Mouse (Mus musculus) olfactory bulb, adult 2 months (tissue): Measurements from ENCODE around the gene Cabcoco1. TPM values are rescaled to one million over a fixed set of nuclear protein-coding genes. Genes with fewer than 3 reads are reported as not detected.

ENCODE experiments used
- H3K27ac ChIP-seq: fragments of 200-500 bp; 2 replicates; pipeline ENCODE4 v1.5.1; 2012; ENCODE audit warnings: low read depth, low read length; ENCODE audit not compliant: insufficient read depth
- H3K4me1 ChIP-seq: fragments of 200-500 bp; 2 replicates; pipeline ENCODE4 v1.6.1; 2012; ENCODE audit warnings: low read length; ENCODE audit not compliant: control insufficient read depth, insufficient read depth
- H3K4me3 ChIP-seq: fragments of 200-500 bp; 2 replicates; pipeline ENCODE4 v1.5.1; 2012; ENCODE audit warnings: mild to moderate bottlenecking, low read depth, low read length, moderate library complexity; ENCODE audit not compliant: insufficient read depth
- CTCF ChIP-seq: fragments of 200-500 bp; IDR thresholded peaks from 2 replicates; pipeline ENCODE4 v1.5.1; 2012; ENCODE audit warnings: low read depth, mild to moderate bottlenecking, low read length, moderate library complexity; ENCODE audit not compliant: insufficient read depth
- POLR2A ChIP-seq: fragments of 200-500 bp; IDR thresholded peaks from 2 replicates; pipeline ENCODE4 v1.6.1; 2012; ENCODE audit warnings: mild to moderate bottlenecking, low read depth, low read length, moderate library complexity; ENCODE audit not compliant: insufficient read depth
- WGBS: fragments of 180-500 bp; shearing (Covaris S2); methylation state at CpG from one replicate; pipeline ENCODE4 v1.1.7; 2018; 5-methylcytosine and 5-hydroxymethylcytosine counted together
- polyA plus RNA-seq: library from polyadenylated mRNA; stranded (reverse); fragments of >200 nt; gene quantifications from 2 replicates; pipeline ENCODE4 v1.2.4, GENCODE M21; 2012; ENCODE audit warnings: low replicate concordance; ENCODE audit not compliant: missing spikeins, insufficient read depth, insufficient read length

Cabcoco1 gene
- polyA plus RNA-seq, 1 experiment: not detected

- Histone ChIP-seq H3K27ac (no peak overlapping the region), H3K4me3 (no peak overlapping the region), H3K4me1 (0 out of 2 replicates have a peak, but pooled peaks cover 3% of the 10 kb centered on the region)
- WGBS: 94% methylated on average over 6 of the region's 6 CpGs
- no peak for TF ChIP-seq POLR2A
- no peak for TF ChIP-seq CTCF
Measured at GRCm38 (mm10) chr10:68431346-68431745, 110.3 kb downstream of the Cabcoco1 start.

- Histone ChIP-seq H3K4me1 (0 out of 2 replicates have a peak, but pooled peaks cover 3% of the 10 kb centered on the region), H3K27ac (no peak overlapping the region), H3K4me3 (no peak overlapping the region)
- TF ChIP-seq CTCF (no peak), POLR2A (no peak)
- WGBS: 92% methylated on average over 13 of the region's 13 CpGs
Measured at GRCm38 (mm10) chr10:68430929-68431328, 110.8 kb downstream of the Cabcoco1 start.

GRCm38 (mm10) chr10:68420393-68420920 is 121.2 kb downstream of the Cabcoco1 start:
- 47% methylated on average over 7 of the region's 7 CpGs for WGBS
- Histone ChIP-seq H3K27ac (no peak overlapping the region), H3K4me1 (no peaks in the 10 kb centered on the region; the same call in 1 of the 2 replicates), H3K4me3 (no peak overlapping the region)
- TF ChIP-seq POLR2A: no peak

DNA sequence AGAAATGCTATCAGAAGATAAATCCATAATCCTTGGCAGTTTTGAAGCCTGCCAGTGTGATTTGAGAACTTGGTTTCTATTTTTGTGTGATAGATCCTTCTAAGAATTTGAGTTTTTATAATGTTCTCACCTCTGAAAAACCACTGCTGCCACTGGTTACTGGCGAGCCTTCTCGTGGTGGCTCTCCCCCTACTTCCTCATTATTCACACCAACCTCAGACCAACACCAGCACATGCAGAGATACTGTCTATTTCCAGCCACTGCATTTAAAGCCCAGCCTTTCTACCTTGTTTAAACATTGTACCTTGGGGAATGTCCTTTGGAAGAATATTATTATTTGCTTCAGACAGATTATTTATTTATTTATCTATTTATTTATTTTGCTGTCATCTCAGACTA is 121.8 kb downstream of the Cabcoco1 start:
- no peak for TF ChIP-seq CTCF
- no peak for TF ChIP-seq POLR2A
- Histone ChIP-seq H3K27ac (no peak overlapping the region), H3K4me3 (no peak overlapping the region), H3K4me1 (no peaks in the 10 kb centered on the region; the same call in 1 of the 2 replicates)
- WGBS: 67% methylated on average over 2 of the region's 2 CpGs

GRCm38 (mm10) chr10:68417074-68417790 is 124.5 kb downstream of the Cabcoco1 start:
- TF ChIP-seq CTCF (no peak), POLR2A (no peak)
- no peaks in the 10 kb centered on the region; the same call in 1 of the 2 replicates for H3K4me1 ChIP-seq
- 90% methylated on average over 13 of the region's 13 CpGs for WGBS
- no peak overlapping the region for H3K4me3 ChIP-seq
- H3K27ac ChIP-seq: no peak overlapping the region

DNA sequence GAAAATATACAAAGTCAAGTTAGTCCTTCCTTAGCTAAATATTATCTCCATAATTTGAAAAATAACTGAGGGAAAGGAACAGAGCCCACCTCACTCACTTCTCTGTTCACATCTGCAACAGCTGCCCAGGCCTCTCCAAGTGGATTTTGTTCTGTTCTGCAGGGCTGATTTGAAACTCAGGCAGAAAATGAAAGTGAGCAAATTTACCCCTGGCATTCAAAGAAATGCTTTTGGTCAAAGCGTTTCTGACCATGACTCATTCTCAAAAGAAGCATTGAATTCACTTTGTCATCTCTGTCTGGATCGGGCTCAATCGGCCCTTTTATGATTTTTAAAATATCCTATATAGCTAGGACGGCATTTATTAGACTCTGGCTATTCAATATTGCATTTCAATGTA is 135.8 kb downstream of the Cabcoco1 start:
- Histone ChIP-seq H3K27ac (no peak overlapping the region), H3K4me1 (no peaks in the 10 kb centered on the region), H3K4me3 (no peak overlapping the region)
- 81% methylated on average over 4 of the region's 4 CpGs for WGBS
- TF ChIP-seq CTCF (no peak), POLR2A (no peak)

GRCm38 (mm10) chr10:68396786-68397185 is 144.9 kb downstream of the Cabcoco1 start:
- TF ChIP-seq POLR2A (no peak), CTCF (no peak)
- WGBS: 82% methylated on average over 8 of the region's 8 CpGs
- Histone ChIP-seq H3K27ac (no peak overlapping the region), H3K4me1 (no peaks in the 10 kb centered on the region), H3K4me3 (no peak overlapping the region)

GRCm38 (mm10) chr10:68396083-68396482 is 145.6 kb downstream of the Cabcoco1 start:
- H3K4me1 ChIP-seq: no peaks in the 10 kb centered on the region
- no peak overlapping the region for H3K27ac ChIP-seq
- H3K4me3 ChIP-seq: no peak overlapping the region
- WGBS: 18% methylated on average over 2 of the region's 2 CpGs
- TF ChIP-seq POLR2A: no peak
- no peak for TF ChIP-seq CTCF

GRCm38 (mm10) chr10:68391640-68392039 is 150.1 kb downstream of the Cabcoco1 start:
- TF ChIP-seq CTCF: no peak
- no peak for TF ChIP-seq POLR2A
- 79% methylated on average over 4 of the region's 4 CpGs for WGBS
- Histone ChIP-seq H3K27ac (no peak overlapping the region), H3K4me3 (no peak overlapping the region), H3K4me1 (no peaks in the 10 kb centered on the region)
